Mouse (Mus musculus): ENCODE results near the gene Gm13290. TPM values are rescaled to one million over a fixed set of nuclear protein-coding genes. Genes with fewer than 3 reads are reported as not detected.
"Not testable (repeated sequence)": the region's sequence is repeated elsewhere in the genome, so short reads cannot be mapped to it uniquely, and the experiment has no call there.

Gene Gm13290
- polyA plus RNA-seq (2014; fragmentation: Nextera tagmentation; extraction: Ambion mirVana): not detected in 2 replicates

- no CpG with 5 or more reads among the region's 32 CpGs for whole genome bisulfite sequencing
- not testable (repeated sequence) for H3K9ac ChIP-seq (ENCODE audit: low read length); DNase-seq (ENCODE audit: low spot score, missing footprints); H3K27me3 ChIP-seq (ENCODE audit: control insufficient read depth, insufficient read depth, low read length); H3K36me3 ChIP-seq (ENCODE audit: control insufficient read depth, insufficient read depth, low read length); ATAC-seq (ENCODE audit: low FRiP score); H3K9me3 ChIP-seq (ENCODE audit: control insufficient read depth, low read length); H3K4me2 ChIP-seq; H3K4me3 ChIP-seq (ENCODE audit: low read depth, low read length); H3K27ac ChIP-seq (ENCODE audit: low read depth, low read length); H3K4me1 ChIP-seq (ENCODE audit: control insufficient read depth, insufficient read depth, low read length)
These were observed at the start of gene Gm13290 for GRCm38 (mm10) chr4:88773534-88773933. Gene Gm13290, plus strand, starts transcription at chr4:88773834.

DNA sequence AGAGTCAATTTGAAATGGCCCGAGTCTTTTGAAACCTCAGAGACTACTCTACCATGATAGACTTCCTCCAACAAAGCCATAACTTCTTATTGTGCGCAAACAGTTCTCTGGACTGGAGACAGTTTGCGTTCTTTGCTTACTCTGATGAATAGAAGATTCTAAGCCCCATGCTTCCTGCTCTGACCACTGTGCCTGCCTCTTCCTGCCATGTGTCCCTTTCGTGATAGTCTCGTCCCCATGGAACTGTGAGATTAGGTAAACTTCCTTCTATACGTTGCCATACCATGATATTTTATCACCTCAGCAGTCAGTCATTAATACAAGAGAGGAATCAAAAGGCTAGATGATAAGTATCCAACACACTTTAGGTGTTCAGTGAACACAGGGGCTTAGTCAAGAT lies 46.9 kb upstream of the Gm13290 start:
- WGBS: 86% methylated on average over 6 of the region's 6 CpGs

DNA sequence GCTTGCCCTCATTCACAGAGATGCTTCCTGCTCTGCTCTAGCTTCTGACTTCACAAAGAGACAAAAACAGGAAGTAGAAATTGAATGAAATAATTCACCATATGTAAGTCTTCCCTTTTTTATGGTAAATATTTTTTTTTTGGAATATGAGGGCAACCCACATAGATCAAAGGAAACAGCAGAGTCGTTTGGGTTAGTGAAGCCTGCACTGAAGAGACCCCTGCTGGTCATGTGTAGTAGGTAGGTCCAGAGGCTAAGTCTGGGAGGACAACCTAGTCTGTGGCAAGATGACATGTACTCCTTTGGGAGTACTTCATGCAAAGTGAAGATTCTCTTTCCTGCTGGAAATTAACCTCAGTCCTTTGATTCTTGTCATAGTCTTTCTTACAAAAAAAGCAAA lies 46.3 kb upstream of the Gm13290 start:
- Histone ChIP-seq H3K27me3 (ENCODE audit: control insufficient read depth, insufficient read depth, low read length) (no peaks in the 10 kb centered on the region), H3K9me3 (ENCODE audit: control insufficient read depth, low read length) (no peaks in the 10 kb centered on the region), H3K4me1 (ENCODE audit: control insufficient read depth, insufficient read depth, low read length) (no peaks in the 10 kb centered on the region), H3K4me3 (ENCODE audit: low read depth, low read length) (no peak overlapping the region), H3K4me2 (no peak overlapping the region), H3K9ac (ENCODE audit: low read length) (no peak overlapping the region), H3K36me3 (ENCODE audit: control insufficient read depth, insufficient read depth, low read length) (no peaks in the 10 kb centered on the region), H3K27ac (ENCODE audit: low read depth, low read length) (no peak overlapping the region)
- ATAC-seq (ENCODE audit: low FRiP score) (no peak), DNase-seq (ENCODE audit: low spot score, missing footprints) (no peak)
- 3% methylated on average over 1 of the region's 1 CpGs for WGBS

More for the DNA sequence above, 46.9 kb upstream of the Gm13290 start:
- H3K36me3 ChIP-seq (ENCODE audit: control insufficient read depth, insufficient read depth, low read length): no peaks in the 10 kb centered on the region
- no peaks in the 10 kb centered on the region for H3K4me1 ChIP-seq (ENCODE audit: control insufficient read depth, insufficient read depth, low read length)
- H3K27ac ChIP-seq (ENCODE audit: low read depth, low read length): no peak overlapping the region
- H3K9ac ChIP-seq (ENCODE audit: low read length): no peak overlapping the region
- ATAC-seq (ENCODE audit: low FRiP score) (no peak), DNase-seq (ENCODE audit: low spot score, missing footprints) (no peak)
- no peak overlapping the region for H3K4me2 ChIP-seq
- H3K27me3 ChIP-seq (ENCODE audit: control insufficient read depth, insufficient read depth, low read length): no peaks in the 10 kb centered on the region
- H3K9me3 ChIP-seq (ENCODE audit: control insufficient read depth, low read length): no peaks in the 10 kb centered on the region
- no peak overlapping the region for H3K4me3 ChIP-seq (ENCODE audit: low read depth, low read length)

- 4% methylated on average over 2 of the region's 2 CpGs for WGBS
- peak; percentile 74 for ATAC-seq (ENCODE audit: low FRiP score)
These were observed 35.2 kb upstream of the Gm13290 start for GRCm38 (mm10) chr4:88738480-88738879.

DNA sequence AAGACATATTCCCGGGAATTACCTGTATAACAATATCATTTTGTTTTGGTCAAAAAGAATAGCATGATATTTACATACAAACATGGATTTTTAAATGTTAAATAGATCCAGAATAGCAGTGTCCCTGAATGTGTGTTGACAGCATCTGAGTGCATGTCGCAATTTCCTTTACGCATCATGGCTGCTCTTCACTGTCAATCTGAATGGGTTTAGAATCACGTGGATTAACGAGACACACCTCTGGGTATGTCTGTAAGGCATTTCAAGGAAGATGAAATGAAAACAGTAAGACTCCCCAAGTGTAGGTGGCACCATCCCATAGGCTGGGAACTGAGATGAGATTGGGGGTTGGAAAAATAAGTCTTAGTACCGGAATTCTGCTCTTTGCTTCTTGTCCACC lies 34.6 kb upstream of the Gm13290 start:
- Histone ChIP-seq H3K4me2 (no peak overlapping the region), H3K9ac (ENCODE audit: low read length) (no peak overlapping the region), H3K4me1 (ENCODE audit: control insufficient read depth, insufficient read depth, low read length) (no peaks in the 10 kb centered on the region), H3K27ac (ENCODE audit: low read depth, low read length) (no peak overlapping the region), H3K9me3 (ENCODE audit: control insufficient read depth, low read length) (no peaks in the 10 kb centered on the region), H3K27me3 (ENCODE audit: control insufficient read depth, insufficient read depth, low read length) (no peaks in the 10 kb centered on the region), H3K36me3 (ENCODE audit: control insufficient read depth, insufficient read depth, low read length) (no peaks in the 10 kb centered on the region), H3K4me3 (ENCODE audit: low read depth, low read length) (no peak overlapping the region)
- 92% methylated on average over 6 of the region's 6 CpGs for WGBS
- DNase-seq (ENCODE audit: low spot score, missing footprints) (peak; percentile 54), ATAC-seq (ENCODE audit: low FRiP score) (no peak)

More at GRCm38 (mm10) chr4:88738480-88738879, 35.2 kb upstream of the Gm13290 start:
- no peaks in the 10 kb centered on the region for H3K9me3 ChIP-seq (ENCODE audit: control insufficient read depth, low read length)
- DNase-seq (ENCODE audit: low spot score, missing footprints): peak; percentile 96
- H3K27me3 ChIP-seq (ENCODE audit: control insufficient read depth, insufficient read depth, low read length): no peaks in the 10 kb centered on the region
- no peak overlapping the region for H3K4me3 ChIP-seq (ENCODE audit: low read depth, low read length)
- no peak overlapping the region for H3K4me2 ChIP-seq
- H3K9ac ChIP-seq (ENCODE audit: low read length): no peak overlapping the region
- H3K27ac ChIP-seq (ENCODE audit: low read depth, low read length): no peak overlapping the region
- no peaks in the 10 kb centered on the region for H3K4me1 ChIP-seq (ENCODE audit: control insufficient read depth, insufficient read depth, low read length)
- no peaks in the 10 kb centered on the region for H3K36me3 ChIP-seq (ENCODE audit: control insufficient read depth, insufficient read depth, low read length)

DNA sequence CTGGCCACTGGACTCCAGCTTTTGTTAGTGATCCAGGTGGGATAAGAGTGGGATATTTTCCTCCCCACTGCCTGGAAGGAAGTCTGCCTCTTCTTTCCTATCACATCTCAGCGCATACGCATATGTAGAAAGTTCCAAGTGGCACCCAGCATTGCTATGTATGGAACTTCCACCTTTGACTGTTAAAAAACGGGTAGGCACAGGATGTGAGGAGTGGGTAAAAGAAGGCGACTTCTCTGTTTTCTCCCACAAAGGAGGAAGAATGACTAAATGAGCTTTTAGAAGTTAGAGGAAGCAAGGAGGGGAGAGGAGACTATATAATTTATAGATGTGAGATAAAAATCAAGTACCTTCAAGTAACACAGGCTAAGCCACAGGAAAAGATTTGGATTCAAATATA lies 32.2 kb upstream of the Gm13290 start:
- Histone ChIP-seq H3K4me2 (no peak overlapping the region), H3K4me3 (ENCODE audit: low read depth, low read length) (no peak overlapping the region), H3K27ac (ENCODE audit: low read depth, low read length) (no peak overlapping the region), H3K9ac (ENCODE audit: low read length) (no peak overlapping the region), H3K27me3 (ENCODE audit: control insufficient read depth, insufficient read depth, low read length) (no peaks in the 10 kb centered on the region), H3K4me1 (ENCODE audit: control insufficient read depth, insufficient read depth, low read length) (no peaks in the 10 kb centered on the region; the same call in 1 of the 2 replicates), H3K9me3 (ENCODE audit: control insufficient read depth, low read length) (no peaks in the 10 kb centered on the region), H3K36me3 (ENCODE audit: control insufficient read depth, insufficient read depth, low read length) (no peaks in the 10 kb centered on the region)
- DNase-seq (ENCODE audit: low spot score, missing footprints) (peak; percentile 68), ATAC-seq (ENCODE audit: low FRiP score) (no peak)
- 93% methylated on average over 4 of the region's 4 CpGs for WGBS

DNA sequence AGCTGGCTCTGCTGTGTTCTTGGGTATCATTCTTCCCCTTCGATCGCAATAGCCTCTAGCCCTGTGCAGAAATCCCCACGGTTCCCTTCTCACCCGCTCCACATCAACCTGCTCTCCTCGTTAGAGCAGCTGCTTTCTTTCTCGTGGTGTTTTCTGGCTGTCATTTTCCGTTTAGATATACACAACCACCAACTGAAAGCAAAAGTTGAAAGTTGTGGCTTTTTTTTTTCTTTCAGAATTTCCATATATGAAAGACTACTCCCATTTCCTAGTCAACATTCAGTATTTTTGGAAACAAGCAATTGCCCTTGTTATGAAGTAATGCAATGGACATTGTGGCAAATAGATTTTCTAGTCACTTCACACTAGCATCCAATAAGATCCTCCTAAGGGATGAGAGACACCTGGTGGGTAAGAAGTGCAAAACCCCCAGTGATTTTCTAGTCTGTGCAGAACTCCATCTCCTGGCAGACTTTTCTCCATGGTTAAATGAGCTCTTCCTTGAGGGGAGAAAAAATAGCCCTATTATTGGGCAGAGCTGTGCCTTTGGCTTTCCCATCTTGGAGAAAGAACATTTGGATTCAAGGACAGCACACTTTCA lies 30.8 kb upstream of the Gm13290 start:
- ATAC-seq (ENCODE audit: low FRiP score) (no peak), DNase-seq (ENCODE audit: low spot score, missing footprints) (no peak)
- H3K4me1 ChIP-seq (ENCODE audit: control insufficient read depth, insufficient read depth, low read length): no peaks in the 10 kb centered on the region; the same call in 1 of the 2 replicates
- H3K4me2 ChIP-seq: no peak overlapping the region
- H3K9ac ChIP-seq (ENCODE audit: low read length): no peak overlapping the region
- no peak overlapping the region for H3K27ac ChIP-seq (ENCODE audit: low read depth, low read length)
- H3K4me3 ChIP-seq (ENCODE audit: low read depth, low read length): no peak overlapping the region
- no peaks in the 10 kb centered on the region for H3K36me3 ChIP-seq (ENCODE audit: control insufficient read depth, insufficient read depth, low read length)
- H3K9me3 ChIP-seq (ENCODE audit: control insufficient read depth, low read length): no peaks in the 10 kb centered on the region
- H3K27me3 ChIP-seq (ENCODE audit: control insufficient read depth, insufficient read depth, low read length): no peaks in the 10 kb centered on the region
- 89% methylated on average over 7 of the region's 7 CpGs for WGBS

DNA sequence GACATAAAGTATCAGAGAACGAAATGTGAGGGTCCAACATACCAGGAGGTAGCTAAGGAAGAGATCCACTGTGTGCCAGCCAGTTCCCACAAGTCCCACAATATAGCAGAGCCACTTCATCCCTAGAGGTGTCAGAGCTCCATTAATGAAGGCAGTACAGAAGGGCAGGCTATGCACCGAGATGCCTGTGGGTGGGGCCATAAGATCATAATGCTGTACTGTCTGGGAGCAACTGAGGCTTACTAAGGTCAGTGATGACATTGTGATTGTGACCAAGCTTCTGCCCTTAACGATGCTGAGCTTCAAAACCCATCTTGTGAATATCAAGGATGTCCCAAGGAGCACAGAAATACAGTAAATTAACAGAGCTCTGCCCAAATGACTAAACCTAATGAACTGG lies 29.4 kb upstream of the Gm13290 start:
- Histone ChIP-seq H3K9ac (ENCODE audit: low read length) (no peak overlapping the region), H3K4me2 (no peak overlapping the region), H3K4me1 (ENCODE audit: control insufficient read depth, insufficient read depth, low read length) (no peaks in the 10 kb centered on the region; the same call in 1 of the 2 replicates), H3K27me3 (ENCODE audit: control insufficient read depth, insufficient read depth, low read length) (no peaks in the 10 kb centered on the region), H3K9me3 (ENCODE audit: control insufficient read depth, low read length) (no peaks in the 10 kb centered on the region), H3K36me3 (ENCODE audit: control insufficient read depth, insufficient read depth, low read length) (no peaks in the 10 kb centered on the region), H3K4me3 (ENCODE audit: low read depth, low read length) (no peak overlapping the region), H3K27ac (ENCODE audit: low read depth, low read length) (no peak overlapping the region)
- no peak for ATAC-seq (ENCODE audit: low FRiP score)
- 84% methylated on average over 3 of the region's 3 CpGs for WGBS
- DNase-seq (ENCODE audit: low spot score, missing footprints): peak; percentile 44

- Histone ChIP-seq H3K4me2 (no peak overlapping the region), H3K9ac (ENCODE audit: low read length) (no peak overlapping the region), H3K9me3 (ENCODE audit: control insufficient read depth, low read length) (no peaks in the 10 kb centered on the region), H3K36me3 (ENCODE audit: control insufficient read depth, insufficient read depth, low read length) (no peaks in the 10 kb centered on the region), H3K4me3 (ENCODE audit: low read depth, low read length) (no peak overlapping the region), H3K27me3 (ENCODE audit: control insufficient read depth, insufficient read depth, low read length) (no peaks in the 10 kb centered on the region), H3K4me1 (ENCODE audit: control insufficient read depth, insufficient read depth, low read length) (no peaks in the 10 kb centered on the region; the same call in 1 of the 2 replicates), H3K27ac (ENCODE audit: low read depth, low read length) (no peak overlapping the region)
- DNase-seq (ENCODE audit: low spot score, missing footprints) (peak; percentile 75), ATAC-seq (ENCODE audit: low FRiP score) (no peak)
- 80% methylated on average over 6 of the region's 6 CpGs for WGBS
These were observed 23.7 kb upstream of the Gm13290 start for GRCm38 (mm10) chr4:88749926-88750325.
